Mouse (Mus musculus) urinary bladder, postnatal 36 days (tissue): Measurements from ENCODE around the gene Mrtfb.

Source experiments
- DNase-seq, 2 experiments: peaks; one replicate each; pipeline ENCODE4 v3.0.0; 2022; ENCODE audit warnings: low spot score in 2 of 2, mixed read lengths in 1 of 2

The Mrtfb gene

GRCm38 (mm10) chr16:13255855-13256635 is at the start of gene Mrtfb:
Mrtfb (plus strand) TSS chr16:13256481.
- peak; percentile 87 to 89 for DNase-seq

DNA sequence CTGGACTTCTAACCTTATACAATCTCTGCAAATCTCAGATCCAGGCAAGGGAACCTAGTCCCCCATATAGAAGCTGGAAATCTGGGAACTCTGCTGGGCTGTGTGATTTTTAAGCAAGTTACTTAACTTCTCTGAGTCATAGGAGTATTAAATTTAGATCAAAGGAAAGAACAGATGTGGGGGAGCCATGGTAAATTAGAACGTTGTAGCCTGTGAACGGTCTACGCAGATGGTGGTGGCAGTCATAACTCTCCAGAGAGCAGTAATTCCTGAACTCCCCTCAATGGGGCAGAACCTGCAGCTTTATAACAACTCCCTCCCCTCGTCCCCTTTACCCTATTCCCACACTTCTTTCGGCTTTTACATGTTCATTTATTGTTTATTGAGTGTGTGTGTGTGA is 48.6 kb upstream of the Mrtfb start:
- no peak for DNase-seq

GRCm38 (mm10) chr16:13208087-13208486 is 48.2 kb upstream of the Mrtfb start:
- DNase-seq: no peak

DNA sequence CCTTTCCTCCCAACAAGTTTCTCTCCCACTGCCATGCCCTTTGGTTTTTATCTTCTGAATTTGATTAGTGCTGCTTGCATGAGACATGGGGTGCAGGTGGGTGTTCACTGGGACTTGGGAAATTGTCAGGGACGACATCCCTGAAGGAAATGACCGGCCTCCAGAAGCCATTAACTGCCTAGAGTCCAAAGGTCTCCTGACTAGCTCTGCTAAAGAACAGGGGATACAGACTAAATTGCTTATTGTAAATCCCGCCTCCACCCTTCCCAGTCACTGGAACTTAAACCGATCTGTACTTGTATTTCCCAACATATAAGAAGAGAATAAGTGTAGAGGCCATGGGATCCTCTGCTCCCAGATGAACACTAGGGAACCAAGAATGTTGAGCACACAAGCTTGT is 43.5 kb upstream of the Mrtfb start:
- DNase-seq: no peak

DNA sequence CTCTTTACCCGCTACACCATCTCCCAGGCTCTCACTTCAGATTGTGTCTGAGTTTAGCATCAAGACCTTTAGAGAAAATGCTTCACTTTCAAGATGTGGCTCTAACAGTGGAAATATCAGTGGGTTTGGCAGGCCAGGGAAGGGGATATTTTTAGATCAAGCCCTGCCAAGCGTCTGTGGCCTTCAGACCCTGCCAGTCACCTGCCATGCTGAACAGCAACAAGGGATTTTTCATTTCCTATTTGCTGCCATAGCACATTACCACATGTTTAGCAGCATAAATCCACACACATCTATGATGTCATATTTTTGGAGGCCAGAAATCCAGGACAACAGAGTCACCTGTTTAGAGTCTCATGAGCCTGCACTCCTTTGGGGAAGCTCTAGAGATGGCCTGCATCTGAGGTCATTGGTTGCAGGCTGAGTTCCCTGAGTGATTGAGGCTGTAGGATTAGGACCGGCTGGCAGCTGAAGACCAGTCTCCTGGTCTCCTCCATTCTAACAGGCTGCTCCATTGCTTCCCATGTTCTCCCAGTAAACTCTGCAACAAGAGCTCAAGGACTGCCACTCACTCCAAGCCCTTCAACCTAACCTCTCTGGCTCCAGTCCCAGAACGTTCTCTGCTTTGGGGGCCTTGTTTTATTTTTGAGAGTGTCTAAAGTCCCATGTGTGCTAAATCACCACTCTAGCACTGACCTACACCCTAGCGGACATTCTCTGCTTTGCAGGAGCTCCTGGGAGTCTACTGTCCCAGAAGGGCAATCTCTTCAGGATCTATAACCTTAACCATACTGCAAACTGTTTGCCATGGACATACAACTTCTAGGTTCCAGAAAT is 39.9 kb upstream of the Mrtfb start:
- DNase-seq: no peak

- DNase-seq: no peak
These were observed 38.3 kb upstream of the Mrtfb start for GRCm38 (mm10) chr16:13217951-13218350.

DNA sequence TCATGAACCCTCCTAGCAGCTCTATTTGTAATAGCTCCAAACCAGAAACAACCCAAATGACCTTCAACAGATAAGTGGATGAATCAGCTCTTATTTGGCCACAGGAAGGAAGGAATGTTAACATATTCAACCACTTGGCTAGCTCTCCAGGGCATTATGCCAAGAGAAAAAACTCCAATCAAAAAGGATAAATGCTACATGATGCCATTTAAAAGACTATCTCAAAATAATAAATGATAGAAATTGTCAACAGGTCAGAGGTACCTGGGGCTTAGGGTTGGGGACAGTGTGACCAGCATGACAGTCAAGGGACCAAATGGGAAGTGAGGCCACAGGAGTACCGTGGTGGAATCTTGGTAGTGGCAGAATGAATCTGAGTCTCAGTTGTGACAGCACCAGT is 34.8 kb upstream of the Mrtfb start:
- no peak for DNase-seq

- DNase-seq: no peak
These were observed 24.2 kb upstream of the Mrtfb start for GRCm38 (mm10) chr16:13232043-13232442.

DNA sequence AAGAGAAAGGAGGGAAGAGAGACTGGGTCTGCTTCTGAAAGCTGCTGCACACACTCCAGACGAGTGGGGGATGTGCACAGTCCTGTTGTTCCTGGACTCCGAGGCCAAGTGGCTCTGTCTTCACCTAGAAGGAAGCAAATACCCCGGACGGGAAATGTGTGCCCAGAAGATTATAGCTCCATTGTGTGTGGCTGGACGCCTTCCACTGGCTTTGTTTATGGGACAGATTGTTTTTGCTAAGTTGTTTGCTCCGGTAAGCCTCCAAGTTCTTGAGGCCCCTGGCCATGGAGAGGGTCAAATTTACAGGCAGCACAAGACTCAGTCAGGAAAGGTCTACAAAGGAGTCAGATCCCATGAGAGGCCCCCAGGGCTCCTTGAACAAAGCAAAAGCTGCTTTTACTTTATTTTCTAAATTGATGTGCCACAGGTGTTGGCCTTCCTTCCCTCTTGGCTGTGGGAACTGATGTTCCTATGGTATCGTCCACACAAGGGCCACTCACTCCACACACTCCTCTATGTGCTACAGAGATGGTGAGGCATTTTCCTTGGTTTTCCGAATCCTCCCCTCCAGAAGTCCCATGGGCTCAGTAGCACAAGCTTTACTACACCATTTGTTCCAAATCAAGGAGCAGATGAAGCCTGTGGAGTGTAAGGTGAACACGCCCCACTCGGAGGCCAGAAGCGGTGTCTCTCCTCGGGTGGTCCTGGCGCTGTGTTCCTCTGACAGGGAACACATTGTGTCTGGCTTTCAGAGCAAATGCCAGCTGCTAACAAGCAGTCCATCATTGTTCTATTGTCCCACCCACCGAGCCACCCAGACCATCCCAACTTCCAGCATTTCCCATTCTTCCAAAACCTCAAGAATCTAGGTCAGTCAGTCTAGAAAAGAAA is 23.1 kb upstream of the Mrtfb start:
- no peak for DNase-seq

GRCm38 (mm10) chr16:13239039-13239438 is 17.2 kb upstream of the Mrtfb start:
- DNase-seq: no peak

GRCm38 (mm10) chr16:13239544-13239943 is 16.7 kb upstream of the Mrtfb start:
- DNase-seq: no peak

- no peak for DNase-seq
These were observed 16.0 kb upstream of the Mrtfb start for GRCm38 (mm10) chr16:13240326-13240725.

- DNase-seq: no peak
These were observed 10.6 kb upstream of the Mrtfb start for GRCm38 (mm10) chr16:13245658-13246057.

DNA sequence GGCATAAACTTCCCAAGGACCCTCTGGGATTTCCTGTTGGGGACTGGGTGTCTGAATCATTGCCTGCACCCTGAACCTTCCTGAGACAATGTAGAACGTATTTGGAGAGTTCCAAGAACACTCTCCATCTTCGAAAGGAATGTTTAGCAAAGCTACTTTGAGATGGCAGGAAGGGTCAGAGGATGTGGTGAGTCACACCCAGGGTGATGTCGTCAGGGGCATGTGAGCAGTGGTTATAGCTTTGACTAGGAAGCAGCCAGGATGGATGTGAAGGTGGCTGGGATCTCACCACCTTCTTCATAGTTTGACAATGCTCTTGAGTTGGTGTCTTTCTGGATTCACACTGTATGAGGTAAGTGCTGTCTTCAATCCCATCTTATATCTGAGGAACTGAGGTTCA is 9.4 kb upstream of the Mrtfb start:
- no peak for DNase-seq

DNA sequence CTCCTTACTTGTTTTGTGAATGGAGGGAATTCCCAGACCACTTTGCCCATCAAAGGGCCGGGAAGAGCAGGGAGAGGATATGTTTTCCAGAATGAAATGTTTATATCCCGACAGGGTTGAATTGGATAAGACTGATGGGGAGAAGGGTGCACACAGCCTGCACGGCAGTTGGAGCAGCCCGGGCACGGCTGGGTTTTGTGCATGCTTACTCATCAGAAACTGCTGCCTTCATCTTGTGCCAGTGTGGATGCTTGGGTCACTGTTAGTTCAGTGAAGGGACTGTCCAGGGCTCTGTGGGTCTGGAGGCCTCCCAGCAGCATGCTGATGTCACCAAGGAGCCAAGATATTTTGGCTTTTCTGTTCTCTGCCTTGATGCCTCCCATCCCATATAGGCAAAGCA is 6.2 kb upstream of the Mrtfb start:
- DNase-seq: no peak

GRCm38 (mm10) chr16:13256667-13257527 is 616 bp downstream of the Mrtfb start:
- peak in 1 of 2 experiments; percentile 24 for DNase-seq

DNA sequence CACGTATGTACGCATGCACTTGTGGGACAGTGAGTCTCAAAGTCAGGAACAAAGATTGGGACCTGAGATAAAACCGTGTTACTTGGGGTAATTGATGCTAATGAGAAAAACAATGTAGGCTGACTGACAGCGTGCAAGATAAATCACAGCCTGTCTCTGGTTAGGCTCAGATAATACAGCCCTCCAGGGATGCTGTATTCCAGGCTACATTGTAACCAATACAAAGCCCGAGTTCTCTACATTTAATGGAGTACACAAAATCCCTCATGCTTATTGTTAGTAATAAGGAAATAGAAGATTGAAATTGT is 1.2 kb downstream of the Mrtfb start:
- no peak for DNase-seq

DNA sequence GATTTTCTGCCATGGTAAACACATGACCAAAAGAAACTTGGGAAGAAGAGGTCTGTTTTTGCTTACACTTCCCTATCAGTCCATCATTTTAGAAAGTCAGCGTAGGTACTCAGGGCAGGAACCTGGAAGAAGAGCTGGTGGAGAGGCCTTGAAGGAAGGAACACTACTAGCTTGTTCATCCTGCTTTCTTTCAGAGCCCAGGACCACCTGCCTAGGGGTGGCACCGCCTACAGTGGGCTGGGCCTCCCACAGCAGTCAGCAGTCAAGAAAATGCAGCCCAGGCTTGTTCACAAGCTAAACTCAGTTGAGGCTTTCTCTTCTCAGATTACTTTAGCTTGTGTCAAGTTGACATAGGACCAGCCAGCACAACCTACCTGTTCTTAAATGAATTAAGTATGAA is 2.7 kb downstream of the Mrtfb start:
- DNase-seq: no peak

DNA sequence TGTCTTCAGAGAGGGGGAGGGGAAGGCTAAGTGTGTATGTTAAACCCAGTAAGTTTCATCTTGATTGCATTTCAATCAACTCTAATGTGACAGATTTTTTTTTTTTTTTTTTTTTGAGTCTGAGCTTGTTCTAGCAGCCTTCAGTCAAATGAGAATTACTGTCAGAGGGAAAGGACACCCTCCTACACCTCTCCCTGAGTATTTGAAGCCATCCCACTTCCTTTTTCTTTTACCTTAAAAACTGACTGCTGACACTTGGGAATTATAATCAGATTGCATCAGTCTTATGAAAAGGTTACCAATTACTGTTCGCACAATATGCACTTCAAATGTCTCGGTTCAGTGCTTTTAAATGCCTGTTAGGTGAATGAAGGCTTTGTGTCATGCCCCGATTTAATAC is 10.0 kb downstream of the Mrtfb start:
- no peak for DNase-seq

DNA sequence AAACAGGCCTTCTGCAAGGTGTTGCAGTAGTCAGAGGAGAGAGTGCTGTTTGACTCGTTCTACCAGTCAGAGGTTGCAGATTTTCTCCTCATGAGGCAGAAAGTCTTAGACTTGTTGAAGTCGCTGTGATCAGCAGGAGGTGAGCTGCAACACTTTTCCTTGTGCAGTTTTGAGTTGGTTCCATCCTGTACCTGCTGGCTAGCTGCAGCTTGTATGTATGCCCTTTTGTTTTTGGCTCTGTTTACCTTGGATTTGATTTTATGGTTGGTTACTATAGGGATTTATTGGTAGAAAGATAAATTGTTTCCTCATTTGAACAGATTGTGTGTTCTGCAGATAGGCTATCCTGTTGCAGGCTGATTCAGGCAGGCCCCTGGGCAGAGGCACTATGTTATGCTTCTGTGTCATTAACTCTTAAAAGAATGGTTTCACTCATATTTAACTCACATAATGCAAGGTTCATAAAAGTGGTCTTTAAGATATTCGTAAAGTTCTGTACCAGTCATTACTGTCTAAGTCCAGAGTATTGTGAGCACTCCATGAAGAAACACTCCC is 11.1 kb downstream of the Mrtfb start:
- no peak for DNase-seq

GRCm38 (mm10) chr16:13269426-13269825 is 13.1 kb downstream of the Mrtfb start:
- DNase-seq: no peak
